Mouse (Mus musculus) MEL (cell line): ENCODE measurements around the gene Slco3a1.

Experiments used
- CHD2 ChIP-seq: IDR thresholded peaks from 2 replicates; pipeline ENCODE4 v1.6.1; 2011; ENCODE audit warnings: low read length, improper control_type of control experiment
- CTCF ChIP-seq, 3 experiments: IDR thresholded peaks in 2 of 3; conservative IDR thresholded peaks in 1 of 3; 2 replicates each; pipeline ENCODE4 v1.5.1; 2011 to 2012; ENCODE audit warnings: low read length in 3 of 3, low read depth in 2 of 3, mild to moderate bottlenecking in 2 of 3, improper control_type of control experiment in 1 of 3, inconsistent platforms in 1 of 3, mixed read lengths in 1 of 3, moderate library complexity in 1 of 3; ENCODE audit not compliant: control insufficient read depth in 1 of 3, insufficient read depth in 1 of 3, poor library complexity in 1 of 3, severe bottlenecking in 1 of 3
- E2F4 ChIP-seq: IDR thresholded peaks from 2 replicates; pipeline ENCODE4 v1.6.1; 2011; ENCODE audit warnings: low read depth, low read length, improper control_type of control experiment, borderline replicate concordance
- MAX ChIP-seq: IDR thresholded peaks from 2 replicates; pipeline ENCODE4 v1.6.1; 2011; ENCODE audit warnings: low read length, improper control_type of control experiment
- NELFE ChIP-seq: IDR thresholded peaks from 2 replicates; pipeline ENCODE4 v1.6.1; 2011; ENCODE audit warnings: low read depth, low read length, improper control_type of control experiment
- POLR2A ChIP-seq, 2 experiments: IDR thresholded peaks; 2 replicates each; pipeline ENCODE4 v1.6.1; 2011 to 2012; ENCODE audit warnings: low read length in 2 of 2, mild to moderate bottlenecking in 2 of 2, control low read depth in 1 of 2, improper control_type of control experiment in 1 of 2, low read depth in 1 of 2, moderate library complexity in 1 of 2; ENCODE audit not compliant: control insufficient read depth in 1 of 2, insufficient read depth in 1 of 2, poor library complexity in 1 of 2
- POLR2AphosphoS5 ChIP-seq: IDR thresholded peaks from 2 replicates; pipeline ENCODE4 v1.6.1; 2012; ENCODE audit warnings: low read depth, borderline replicate concordance, mild to moderate bottlenecking, inconsistent platforms, low read length, moderate library complexity, mixed read lengths
- TAL1 ChIP-seq: IDR thresholded peaks from 2 replicates; pipeline ENCODE4 v1.6.1; 2012; ENCODE audit warnings: mild to moderate bottlenecking, inconsistent platforms, low read length, moderate library complexity, mixed read lengths

DNA sequence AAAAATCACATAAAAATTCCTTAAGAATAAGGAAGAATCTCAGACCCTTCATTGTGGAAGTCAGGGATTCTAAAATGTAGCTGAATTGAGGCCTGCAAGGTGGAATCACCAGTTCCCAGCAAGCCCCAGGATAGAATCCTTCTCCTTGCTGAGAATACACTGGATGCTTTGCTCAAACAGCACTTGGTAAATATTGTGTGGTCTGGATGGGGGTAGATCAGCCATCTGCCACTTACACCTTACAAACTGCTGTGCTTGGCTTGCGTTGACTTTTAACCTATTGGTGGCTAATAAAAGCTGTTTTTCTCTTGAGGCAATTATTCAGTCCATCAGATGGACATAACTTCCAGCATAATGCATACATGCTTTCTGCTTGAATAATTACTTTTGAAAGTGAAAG lies 240.3 kb downstream of the Slco3a1 start:
- no peak for TF ChIP-seq CHD2
- TF ChIP-seq POLR2A (IDR thresholded peaks at IDR 0.05; ENCODE audit: control insufficient read depth in 1 of 2, insufficient read depth in 1 of 2, low read depth in 1 of 2, low read length in 2 of 2, poor library complexity in 1 of 2): no peak
- TF ChIP-seq TAL1: no peak
- TF ChIP-seq E2F4: no peak
- no peak for TF ChIP-seq MAX
- TF ChIP-seq CTCF (IDR thresholded peaks at IDR 0.05 in 2 of 3, conservative IDR thresholded peaks at IDR 0.05 in 1 of 3; ENCODE audit: control insufficient read depth in 1 of 3, insufficient read depth in 1 of 3, low read depth in 2 of 3, low read length in 3 of 3, poor library complexity in 1 of 3, severe bottlenecking in 1 of 3): no peak
- no peak for TF ChIP-seq NELFE
- TF ChIP-seq POLR2AphosphoS5: no peak
